Mouse (Mus musculus) liver, adult 2 months (tissue): Measurements from ENCODE around the gene Timm44. TPM values are rescaled to one million over a fixed set of nuclear protein-coding genes. Genes with fewer than 3 reads are reported as not detected.

Experiments
- DNase-seq: peaks from one replicate; pipeline ENCODE4 v3.0.0-alpha.2; 2011; ENCODE audit warnings: low read depth, low spot score; ENCODE audit errors: extremely low read depth
- H3K27ac ChIP-seq: fragments of 200-500 bp; replicated peaks from 2 replicates; pipeline ENCODE4 v1.5.1; 2012; ENCODE audit warnings: low read depth, mild to moderate bottlenecking, control low read depth, inconsistent platforms, low read length; ENCODE audit not compliant: insufficient read depth
- H3K27me3 ChIP-seq: fragments of 200-500 bp; 2 replicates; pipeline ENCODE4 v1.6.1; 2012; ENCODE audit warnings: mild to moderate bottlenecking, moderate library complexity, low read length, inconsistent platforms; ENCODE audit not compliant: control insufficient read depth, insufficient read depth
- H3K36me3 ChIP-seq: fragments of 200-500 bp; 2 replicates; pipeline ENCODE4 v1.6.1; 2012; ENCODE audit warnings: low read length, inconsistent platforms; ENCODE audit not compliant: control insufficient read depth, insufficient read depth
- H3K4me1 ChIP-seq: fragments of 200-500 bp; 2 replicates; pipeline ENCODE4 v1.6.1; 2011; ENCODE audit warnings: low read length; ENCODE audit not compliant: control insufficient read depth, insufficient read depth
- H3K4me3 ChIP-seq: fragments of 200-500 bp; 2 replicates; pipeline ENCODE4 v1.5.1; 2011; ENCODE audit warnings: low read depth, mild to moderate bottlenecking, control low read depth, low read length, moderate library complexity; ENCODE audit not compliant: insufficient read depth
- H3K79me2 ChIP-seq: fragments of 200-500 bp; 2 replicates; pipeline ENCODE4 v1.6.1; 2012; ENCODE audit warnings: inconsistent platforms, mild to moderate bottlenecking, low read length, moderate library complexity; ENCODE audit not compliant: control insufficient read depth, insufficient read depth
- H3K9ac ChIP-seq: fragments of 200-500 bp; 2 replicates; pipeline ENCODE4 v1.6.1; 2012; ENCODE audit warnings: low read depth, mild to moderate bottlenecking, control low read depth, inconsistent platforms, low read length
- CTCF ChIP-seq: fragments of 200-500 bp; IDR thresholded peaks from 2 replicates; pipeline ENCODE4 v1.5.1; 2011; ENCODE audit warnings: low read depth, low read length, control low read depth
- POLR2A ChIP-seq: fragments of 200-500 bp; IDR thresholded peaks from 2 replicates; pipeline ENCODE4 v1.6.1; 2011; ENCODE audit warnings: low read length, control low read depth; ENCODE audit not compliant: insufficient read depth; ENCODE audit errors: extremely low read depth
- WGBS: fragments of 180-500 bp; shearing (Covaris S2); methylation state at CpG from one replicate; pipeline ENCODE4 v1.1.7; 2018; 5-methylcytosine and 5-hydroxymethylcytosine counted together
- polyA plus RNA-seq: library from polyadenylated mRNA; depleted of rRNA; stranded (reverse); fragments of >200 nt; gene quantifications from 2 replicates; pipeline ENCODE4 v1.2.3, GENCODE M21; 2012; rRNA removed
- total RNA-seq: library from RNA; depleted of rRNA; stranded (reverse); fragments of >200 nt; gene quantifications from 2 replicates; pipeline ENCODE4 v1.2.3, GENCODE M21; 2014; rRNA removed

The Timm44 gene
- total and polyA plus RNA-seq, 2 experiments = 39.0 to 61.2 TPM

DNA sequence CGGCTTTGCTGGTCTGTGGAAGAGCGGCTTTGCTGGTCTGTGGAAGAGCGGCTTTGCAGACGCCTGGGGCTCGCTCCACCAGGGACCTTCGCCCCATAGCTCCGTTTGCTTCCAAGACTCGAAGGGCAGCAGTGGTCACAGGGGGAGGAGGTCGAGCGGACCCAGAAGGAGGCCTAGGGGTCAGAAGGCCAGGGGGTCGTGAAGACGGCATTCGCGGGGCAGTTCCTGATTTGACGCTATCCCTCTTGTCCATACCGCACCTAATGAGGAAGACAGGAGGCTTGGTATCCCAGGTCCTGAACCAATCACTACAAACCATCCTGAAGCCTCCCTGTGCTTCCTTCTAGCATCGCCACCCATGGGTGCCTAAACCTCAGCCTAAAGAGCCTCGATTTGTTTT, 59.4 kb downstream of the Timm44 start:
- 33% methylated on average over 18 of the region's 18 CpGs for WGBS
- H3K36me3 ChIP-seq = no peaks in the 10 kb centered on the region
- no peak overlapping the region for H3K27ac ChIP-seq
- H3K4me1 ChIP-seq = peaks cover 11% of the 10 kb centered on the region
- H3K9ac ChIP-seq = no peak overlapping the region
- TF ChIP-seq POLR2A = no peak
- no peak for TF ChIP-seq CTCF
- no peaks in the 10 kb centered on the region for H3K79me2 ChIP-seq
- H3K27me3 ChIP-seq = peaks cover 11% of the 10 kb centered on the region
- DNase-seq = no peak
- H3K4me3 ChIP-seq = no peak overlapping the region

DNA sequence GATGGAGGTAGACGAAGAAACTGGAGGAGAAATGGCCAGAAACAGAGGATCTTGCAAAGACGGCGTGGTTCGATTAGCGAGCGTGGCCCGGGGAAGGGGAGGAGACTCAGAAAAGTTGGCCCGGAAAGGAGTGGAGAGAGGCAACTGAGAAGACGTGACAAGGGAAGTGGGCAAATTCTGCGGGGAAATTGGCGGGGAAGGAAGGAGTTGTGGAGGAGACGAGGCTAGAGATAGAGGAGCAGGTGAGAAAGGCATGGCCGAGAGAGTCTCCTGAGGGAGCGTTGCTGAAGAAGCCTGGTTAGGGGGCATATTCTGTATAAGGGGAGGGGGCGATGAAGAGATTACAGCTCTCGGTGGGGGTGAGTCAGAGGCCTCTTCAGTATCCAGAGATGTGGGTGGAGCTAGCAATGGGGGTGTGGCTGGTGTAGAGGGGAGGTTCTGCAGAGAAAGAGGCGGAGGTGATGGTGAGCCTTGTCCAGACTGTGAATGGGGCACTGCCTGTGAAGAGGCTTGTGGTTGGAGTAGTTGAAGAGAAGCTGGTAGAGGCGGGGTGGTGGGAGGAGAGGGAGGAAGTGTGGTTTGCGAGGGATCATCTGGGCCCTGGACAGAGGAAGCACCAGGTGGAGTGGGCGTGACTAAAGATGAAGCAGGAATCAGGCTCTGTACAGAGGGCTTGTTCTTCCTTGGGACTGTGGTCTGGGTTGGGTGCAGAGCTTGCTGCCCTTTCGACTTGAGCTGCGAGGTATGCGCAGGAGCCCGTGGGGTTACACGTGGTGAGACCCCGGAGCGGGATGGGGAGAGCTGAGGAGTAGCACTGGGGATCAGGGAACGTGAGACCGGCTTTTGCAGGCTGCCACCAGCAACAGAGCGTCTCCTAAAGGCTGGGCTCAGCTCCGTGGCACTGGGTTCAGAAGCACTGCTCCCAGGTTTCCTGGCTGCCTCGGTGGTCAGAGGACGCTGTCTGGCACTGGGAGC, 61.4 kb downstream of the Timm44 start:
- 14% methylated on average over 33 of the region's 33 CpGs for WGBS
- TF ChIP-seq CTCF = no peak
- no peak for TF ChIP-seq POLR2A
- peaks cover 11% of the 10 kb centered on the region for H3K4me1 ChIP-seq
- peak overlapping the region; percentile 39 for H3K4me3 ChIP-seq
- H3K27me3 ChIP-seq = peaks cover 11% of the 10 kb centered on the region
- H3K9ac ChIP-seq = peak overlapping the region; percentile 29
- peak; percentile 65 for DNase-seq
- no peaks in the 10 kb centered on the region for H3K36me3 ChIP-seq
- H3K79me2 ChIP-seq = no peaks in the 10 kb centered on the region
- no peak overlapping the region for H3K27ac ChIP-seq

DNA sequence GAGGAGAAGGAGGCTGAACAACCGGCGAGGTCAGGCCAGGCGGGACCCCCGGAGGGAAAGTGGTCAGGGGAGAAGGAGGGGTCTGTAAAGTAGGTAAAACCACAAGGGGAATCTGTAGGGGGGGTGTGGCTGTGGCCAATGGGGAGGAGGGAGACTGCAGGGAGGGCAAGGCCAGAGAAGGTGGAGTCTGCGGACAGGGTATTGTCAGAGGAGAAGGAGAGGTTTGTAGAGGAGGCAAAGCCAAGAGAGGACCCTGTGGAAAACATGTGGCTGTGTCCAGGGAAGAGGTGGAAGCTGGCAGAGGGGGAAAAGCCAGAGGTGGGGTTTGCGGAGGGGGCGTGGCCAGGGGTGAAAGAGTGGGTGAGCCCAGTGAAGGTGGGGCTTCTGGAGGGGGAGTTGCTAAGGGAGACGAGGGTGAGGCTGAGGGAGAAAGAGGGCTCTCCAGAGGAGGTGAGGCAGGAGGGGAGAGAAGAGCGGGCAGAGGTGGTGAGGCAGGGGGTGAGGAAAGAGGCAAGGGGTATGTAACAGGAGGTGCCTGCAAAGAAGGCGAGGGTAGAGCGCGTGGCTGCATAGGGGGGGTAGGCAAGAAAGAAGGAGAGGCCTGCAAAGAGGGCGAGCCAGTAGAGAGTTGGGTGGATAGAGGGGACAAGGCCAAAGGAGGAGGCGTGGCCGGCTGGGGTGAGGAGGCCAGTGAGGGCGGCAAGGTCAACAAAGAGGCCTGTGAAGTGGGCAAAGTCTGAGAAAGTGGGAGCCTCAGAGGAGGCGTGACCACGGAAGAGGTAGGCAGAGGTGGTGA, 62.3 kb downstream of the Timm44 start:
- peaks cover 11% of the 10 kb centered on the region for H3K27me3 ChIP-seq
- peak overlapping the region; percentile 29 for H3K9ac ChIP-seq
- no peaks in the 10 kb centered on the region for H3K36me3 ChIP-seq
- 0 out of 2 replicates have a peak overlapping the region, but pooled peaks have one; percentile 8 for H3K27ac ChIP-seq
- peak overlapping the region; percentile 39 for H3K4me3 ChIP-seq
- TF ChIP-seq CTCF = no peak
- TF ChIP-seq POLR2A = no peak
- H3K4me1 ChIP-seq = peaks cover 11% of the 10 kb centered on the region
- DNase-seq = peak; percentile 74
- 2% methylated on average over 18 of the region's 18 CpGs for WGBS
- no peaks in the 10 kb centered on the region for H3K79me2 ChIP-seq

DNA sequence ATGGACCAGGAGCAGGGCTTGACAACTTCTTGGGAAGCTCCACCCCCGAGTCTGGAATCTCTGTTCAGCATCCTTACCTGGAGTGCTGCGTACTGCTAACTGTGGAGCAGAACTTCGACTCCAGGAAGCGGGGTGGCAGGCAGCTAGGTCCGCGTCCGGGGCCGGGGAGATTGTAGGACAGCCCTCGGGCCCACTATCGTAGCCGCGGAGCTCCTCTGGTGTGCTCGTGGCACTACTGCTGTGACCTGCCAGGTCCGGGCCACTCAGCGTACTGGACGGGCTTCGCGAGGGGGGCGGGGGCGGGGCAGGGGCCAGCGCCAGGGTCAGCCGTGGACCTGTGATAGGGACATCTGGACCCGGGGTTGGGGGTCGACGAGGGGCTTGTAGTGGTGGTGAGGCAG, 62.9 kb downstream of the Timm44 start:
- Histone ChIP-seq H3K4me3 (peak overlapping the region; percentile 39; the same call in 1 of the 2 replicates), H3K27ac (no peak overlapping the region), H3K9ac (peak overlapping the region; percentile 42), H3K4me1 (peaks cover 11% of the 10 kb centered on the region), H3K79me2 (no peaks in the 10 kb centered on the region), H3K27me3 (peaks cover 11% of the 10 kb centered on the region), H3K36me3 (no peaks in the 10 kb centered on the region)
- WGBS = under 1% methylated on average over 25 of the region's 25 CpGs
- TF ChIP-seq CTCF (no peak), POLR2A (no peak)
- DNase-seq = no peak

DNA sequence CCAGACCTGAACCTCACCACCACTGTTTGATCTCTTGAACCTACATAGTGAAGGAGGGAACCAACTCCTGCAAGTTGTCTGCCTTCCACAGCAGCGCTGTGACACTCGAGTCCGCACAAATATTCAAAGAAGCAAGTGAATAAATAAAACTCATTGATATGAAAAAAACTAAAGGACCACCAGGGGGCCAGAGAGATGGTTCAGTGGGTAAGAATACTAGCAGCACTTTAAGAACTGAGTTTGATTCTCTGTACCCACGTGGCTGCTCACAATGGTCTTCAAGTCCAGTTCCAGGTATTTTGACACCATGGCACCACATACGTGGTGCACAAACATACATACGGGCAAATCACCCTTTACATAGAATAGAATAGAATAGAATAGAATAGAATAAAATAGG, 64.6 kb downstream of the Timm44 start:
- H3K27ac ChIP-seq = no peak overlapping the region
- H3K9ac ChIP-seq = no peak overlapping the region
- DNase-seq = no peak
- TF ChIP-seq POLR2A (no peak), CTCF (no peak)
- 84% methylated on average over 6 of the region's 6 CpGs for WGBS
- no peaks in the 10 kb centered on the region; the same call in 1 of the 2 replicates for H3K27me3 ChIP-seq
- no peak overlapping the region for H3K4me3 ChIP-seq
- H3K36me3 ChIP-seq = no peaks in the 10 kb centered on the region
- H3K4me1 ChIP-seq = peaks cover 11% of the 10 kb centered on the region
- H3K79me2 ChIP-seq = no peaks in the 10 kb centered on the region

Other genes starting within 250 kb of the Timm44 start
- gene Cd209f, start 170.1 kb downstream of the Timm44 start, total RNA-seq = 0.27 and 0.74 TPM in 2 replicates
- gene Cd209f, start 170.1 kb downstream of the Timm44 start, polyA plus RNA-seq = 0.51 and 4.1 TPM in 2 replicates
- gene Cd209g, start 141.8 kb downstream of the Timm44 start, total RNA-seq = not detected in 2 replicates
- 0.22 and 3.9 TPM in 2 replicates for gene Cd209g, start 141.8 kb downstream of the Timm44 start, polyA plus RNA-seq
- gene Evi5l, start 109.3 kb downstream of the Timm44 start, total RNA-seq = 3.2 TPM in 2 replicates
- gene Evi5l, start 109.3 kb downstream of the Timm44 start, polyA plus RNA-seq = 5.3 and 8.0 TPM in 2 replicates
- gene Prr36, start 58.5 kb downstream of the Timm44 start, total RNA-seq = 0.13 and 0.37 TPM in 2 replicates
- 0.24 and 0.34 TPM in 2 replicates for gene Prr36, start 58.5 kb downstream of the Timm44 start, polyA plus RNA-seq
- gene Lrrc8e, start 49.1 kb downstream of the Timm44 start, total RNA-seq = 0.13 and 0.18 TPM in 2 replicates
- 0.06 and 0.24 TPM in 2 replicates for gene Lrrc8e, start 49.1 kb downstream of the Timm44 start, polyA plus RNA-seq
- gene Map2k7, start 37.2 kb downstream of the Timm44 start, total RNA-seq = 9.5 and 12.4 TPM in 2 replicates
- 23.3 and 26.1 TPM in 2 replicates for gene Map2k7, start 37.2 kb downstream of the Timm44 start, polyA plus RNA-seq
- 0.07 TPM in 1 of 2 replicates, not detected in the other for gene Gm49320, start 37.0 kb downstream of the Timm44 start, total RNA-seq
- gene Gm49320, start 37.0 kb downstream of the Timm44 start, polyA plus RNA-seq = 0.17 and 2.3 TPM in 2 replicates
- gene Tgfbr3l, start 27.7 kb downstream of the Timm44 start, total RNA-seq = 3.2 and 4.2 TPM in 2 replicates
- gene Tgfbr3l, start 27.7 kb downstream of the Timm44 start, polyA plus RNA-seq = 18.2 and 35.1 TPM in 2 replicates
- 6.7 and 8.7 TPM in 2 replicates for gene Snapc2, start 22.8 kb downstream of the Timm44 start, total RNA-seq
- gene Snapc2, start 22.8 kb downstream of the Timm44 start, polyA plus RNA-seq = 18.8 and 22.2 TPM in 2 replicates
- gene Ctxn1, start 16.6 kb downstream of the Timm44 start, total RNA-seq = 0.28 TPM in 1 of 2 replicates, not detected in the other
- 0.98 and 2.0 TPM in 2 replicates for gene Ctxn1, start 16.6 kb downstream of the Timm44 start, polyA plus RNA-seq
- 10.9 and 11.7 TPM in 2 replicates for gene Ccl25, start 49.3 kb upstream of the Timm44 start, total RNA-seq
- gene Ccl25, start 49.3 kb upstream of the Timm44 start, polyA plus RNA-seq = 2.4 and 3.3 TPM in 2 replicates
- 23.0 and 29.8 TPM in 2 replicates for gene Elavl1, start 49.5 kb upstream of the Timm44 start, total RNA-seq
- gene Elavl1, start 49.5 kb upstream of the Timm44 start, polyA plus RNA-seq = 18.1 and 18.8 TPM in 2 replicates
- gene Cers4, start 217.1 kb upstream of the Timm44 start, total RNA-seq = 1.4 and 2.6 TPM in 2 replicates
- gene Cers4, start 217.1 kb upstream of the Timm44 start, polyA plus RNA-seq = 1.6 and 3.6 TPM in 2 replicates